Mouse (Mus musculus): ENCODE measurements around the gene Tmem214.
A peak's percentile ranks its signal among the peaks of the same experiment; 100 is the strongest.

DNA sequence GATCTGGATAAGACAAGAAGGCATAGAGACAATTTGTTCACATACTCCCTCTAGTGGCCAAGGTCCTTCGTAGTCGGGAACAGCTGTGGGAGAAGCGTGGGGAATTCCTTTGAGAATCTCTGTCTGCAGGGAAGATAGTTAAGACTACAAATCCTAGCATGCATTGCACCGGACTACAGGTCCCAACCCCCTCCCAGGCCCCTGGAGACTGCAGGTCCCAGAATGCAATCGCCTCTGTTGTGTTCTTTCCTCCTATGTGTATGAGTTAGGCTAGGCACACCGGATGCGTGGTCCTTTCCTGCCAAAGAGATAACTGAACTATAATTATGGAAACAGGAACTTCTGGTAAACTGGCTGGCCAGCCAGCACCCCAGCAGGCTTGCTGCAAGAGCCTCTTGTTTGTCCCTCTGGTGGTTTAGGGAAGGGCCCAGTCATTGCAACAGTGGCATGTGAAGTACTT, 48.2 kb downstream of the Tmem214 start:
- TF ChIP-seq GATA1 (IDR thresholded peaks at IDR 0.05; ENCODE audit: borderline replicate concordance, low read length) (peak; percentile 96), FLI1 (IDR thresholded peaks at IDR 0.05; ENCODE audit: low read length) (peak; percentile 82; the same call in 1 of the 2 replicates)

Measured in megakaryocyte, embryonic 14.5 days (primary cell).